Mouse (Mus musculus) ES-E14 (cell line): ENCODE data around the gene Dffb. TPM values are rescaled to one million over a fixed set of nuclear protein-coding genes. Genes with fewer than 3 reads are reported as not detected.

Experiments used
- DNase-seq: peaks from one replicate; pipeline ENCODE4 v3.0.0-alpha.2; 2013; ENCODE audit warnings: low read depth, low spot score
- H3K27ac ChIP-seq: 2 replicates; pipeline ENCODE4 v1.5.1; 2012; ENCODE audit warnings: low read depth, mild to moderate bottlenecking, low read length, moderate library complexity, mixed read lengths; ENCODE audit not compliant: poor library complexity, insufficient read depth, severe bottlenecking
- H3K36me3 ChIP-seq: 2 replicates; pipeline ENCODE4 v1.6.1; 2012; ENCODE audit warnings: mild to moderate bottlenecking, low read length, moderate library complexity, mixed read lengths; ENCODE audit not compliant: control insufficient read depth, poor library complexity, insufficient read depth, severe bottlenecking
- H3K4me1 ChIP-seq, 2 experiments: fragments of 150-350 bp in 1 of 2; sonication (generic) in 1 of 2; 2 replicates each; pipeline ENCODE4 v1.6.1; 2012; ENCODE audit warnings: low read length in 2 of 2, mild to moderate bottlenecking in 1 of 2, mixed read lengths in 1 of 2; ENCODE audit not compliant: control insufficient read depth in 2 of 2, insufficient read depth in 2 of 2, poor library complexity in 1 of 2
- H3K4me3 ChIP-seq, 2 experiments: fragments of 150-350 bp in 1 of 2; sonication (generic) in 1 of 2; 2 replicates each; pipeline ENCODE4 v1.5.1; 2012; ENCODE audit warnings: low read length in 2 of 2, low read depth in 1 of 2, mild to moderate bottlenecking in 1 of 2, mixed read lengths in 1 of 2; ENCODE audit not compliant: insufficient read depth in 1 of 2, poor library complexity in 1 of 2, severe bottlenecking in 1 of 2
- H3K9ac ChIP-seq: 2 replicates; pipeline ENCODE4 v1.6.1; 2012; ENCODE audit warnings: low read depth, mild to moderate bottlenecking, low read length, mixed read lengths; ENCODE audit not compliant: poor library complexity, insufficient read depth, severe bottlenecking
- H3K9me3 ChIP-seq: fragments of 150-350 bp; sonication (generic); 2 replicates; pipeline ENCODE4 v1.6.1; 2012; ENCODE audit warnings: low read depth, mild to moderate bottlenecking, low read length; ENCODE audit not compliant: control insufficient read depth, insufficient read depth
- CHD2 ChIP-seq: IDR thresholded peaks from 2 replicates; pipeline ENCODE4 v1.6.1; 2014; ENCODE audit warnings: mild to moderate bottlenecking, low read depth, low read length, inconsistent platforms
- HCFC1 ChIP-seq: IDR thresholded peaks from 2 replicates; pipeline ENCODE4 v1.6.1; 2012; ENCODE audit warnings: low read length, inconsistent platforms, borderline replicate concordance; ENCODE audit not compliant: insufficient read depth
- MAFK ChIP-seq: IDR thresholded peaks from 2 replicates; pipeline ENCODE4 v1.6.1; 2014; ENCODE audit warnings: mild to moderate bottlenecking, low read depth, low read length, inconsistent platforms; ENCODE audit not compliant: insufficient read depth
- ZC3H11A ChIP-seq: IDR thresholded peaks from 2 replicates; pipeline ENCODE4 v1.6.1; 2012; ENCODE audit warnings: low read depth, mild to moderate bottlenecking, inconsistent platforms, low read length, borderline replicate concordance
- ZNF384 ChIP-seq: IDR thresholded peaks from 2 replicates; pipeline ENCODE4 v1.6.1; 2012; ENCODE audit warnings: low read depth, low read length, inconsistent platforms
- in situ Hi-C, 2 experiments: fragments of 600-800 bp; cut with MboI; formaldehyde crosslinking; loops; one replicate each; pipeline ENCODE4 v1.15.1; 2025; ENCODE audit warnings: low sequenced_read_pairs in 2 of 2, inconsistent platforms in 1 of 2; ENCODE audit not compliant: unreplicated experiment in 2 of 2
- total RNA-seq: library from RNA; depleted of rRNA; stranded (reverse); fragments of 300-350 nt; gene quantifications from 2 replicates; pipeline ENCODE4 v1.2.3, GENCODE M21; 2012

Gene Dffb
- total RNA-seq, 1 experiment: 15.1 TPM

DNA sequence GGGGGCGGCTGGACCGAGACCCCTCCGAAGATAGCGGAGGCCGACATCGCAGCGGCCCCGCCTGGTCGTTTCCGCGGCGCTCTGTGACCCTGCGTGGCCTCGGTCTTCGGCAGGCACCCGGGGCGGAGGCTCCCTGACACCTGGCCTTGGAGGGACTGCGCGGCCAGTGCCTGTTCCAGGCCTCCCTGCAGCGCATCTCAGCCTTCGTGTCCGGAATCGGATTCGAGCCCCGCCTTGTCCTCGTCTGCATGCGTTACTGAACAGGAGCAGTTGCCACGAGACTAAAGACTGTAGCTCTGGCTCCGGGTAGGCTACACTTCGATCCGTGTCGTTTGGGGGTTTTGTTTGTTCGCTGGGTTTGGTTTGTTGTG, 351 bp upstream of the Dffb start:
- DNase-seq: no peak
- in situ Hi-C loops: no loop called here
- Histone ChIP-seq H3K4me1 (no peaks in the 10 kb centered on the region), H3K4me3 (peak overlapping the region; percentile 80 to 97), H3K9me3 (no peaks in the 10 kb centered on the region), H3K9ac (peak overlapping the region; percentile 73), H3K27ac (no peak overlapping the region), H3K36me3 (peaks cover 7% of the 10 kb centered on the region)
- TF ChIP-seq MAFK: no peak
- no peak for TF ChIP-seq ZC3H11A
- TF ChIP-seq HCFC1: no peak
- no peak for TF ChIP-seq CHD2
- TF ChIP-seq ZNF384: no peak

DNA sequence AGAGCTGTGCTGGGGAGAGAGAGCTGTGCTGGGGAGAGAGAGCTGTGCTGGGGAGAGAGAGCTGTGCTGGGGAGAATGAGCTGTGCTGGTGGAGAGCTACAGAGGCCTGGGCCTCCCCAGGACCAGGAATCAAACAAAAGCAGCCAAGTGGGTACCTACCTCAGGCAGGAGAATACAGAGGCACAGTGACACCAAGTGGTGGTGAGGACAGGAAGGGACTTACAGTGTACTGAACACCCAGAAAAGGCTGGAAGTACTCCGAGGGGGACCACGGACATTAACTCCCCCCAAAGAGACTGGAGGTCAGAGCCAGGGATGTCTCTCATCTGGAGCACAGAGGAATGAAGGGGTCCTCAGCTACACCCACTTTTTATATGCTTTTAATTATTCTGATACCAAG, 6.9 kb downstream of the Dffb start:
- no peak for DNase-seq
- no peak overlapping the region for H3K27ac ChIP-seq
- H3K4me3 ChIP-seq: no peak overlapping the region
- peaks cover 16% of the 10 kb centered on the region; the same call in 1 of the 2 replicates for H3K36me3 ChIP-seq
- H3K9me3 ChIP-seq: no peaks in the 10 kb centered on the region
- in situ Hi-C loops: no loop called here
- no peak overlapping the region for H3K9ac ChIP-seq
- TF ChIP-seq HCFC1: no peak
- no peak for TF ChIP-seq CHD2
- no peak for TF ChIP-seq MAFK
- no peak for TF ChIP-seq ZC3H11A
- no peak for TF ChIP-seq ZNF384
- no peaks in the 10 kb centered on the region for H3K4me1 ChIP-seq

DNA sequence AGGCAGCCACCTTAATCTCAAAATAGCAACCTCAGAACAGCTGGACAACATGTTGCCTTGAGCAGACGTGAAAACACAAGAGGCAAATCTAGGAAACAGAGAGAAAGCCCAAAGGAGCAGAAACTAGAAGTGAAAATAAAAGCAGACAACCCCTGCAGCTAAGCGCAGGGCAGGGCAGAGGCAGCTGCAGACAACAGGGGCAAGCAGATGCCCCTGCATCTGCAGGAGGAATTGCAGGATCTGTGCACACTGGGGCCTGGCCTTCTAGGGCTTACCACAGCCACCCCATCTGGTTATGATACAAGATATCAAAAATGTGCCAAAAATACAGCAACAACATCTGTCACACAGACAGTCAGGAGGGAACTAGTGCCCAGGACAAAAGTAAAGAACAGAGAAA, 7.4 kb downstream of the Dffb start:
- DNase-seq: no peak
- Histone ChIP-seq H3K9ac (no peak overlapping the region), H3K4me3 (no peak overlapping the region), H3K27ac (no peak overlapping the region), H3K4me1 (no peaks in the 10 kb centered on the region), H3K36me3 (peaks cover 16% of the 10 kb centered on the region; the same call in 1 of the 2 replicates), H3K9me3 (no peaks in the 10 kb centered on the region)
- no peak for TF ChIP-seq ZNF384
- TF ChIP-seq MAFK: no peak
- TF ChIP-seq CHD2: no peak
- TF ChIP-seq HCFC1: no peak
- TF ChIP-seq ZC3H11A: no peak
- in situ Hi-C loops: no loop called here

DNA sequence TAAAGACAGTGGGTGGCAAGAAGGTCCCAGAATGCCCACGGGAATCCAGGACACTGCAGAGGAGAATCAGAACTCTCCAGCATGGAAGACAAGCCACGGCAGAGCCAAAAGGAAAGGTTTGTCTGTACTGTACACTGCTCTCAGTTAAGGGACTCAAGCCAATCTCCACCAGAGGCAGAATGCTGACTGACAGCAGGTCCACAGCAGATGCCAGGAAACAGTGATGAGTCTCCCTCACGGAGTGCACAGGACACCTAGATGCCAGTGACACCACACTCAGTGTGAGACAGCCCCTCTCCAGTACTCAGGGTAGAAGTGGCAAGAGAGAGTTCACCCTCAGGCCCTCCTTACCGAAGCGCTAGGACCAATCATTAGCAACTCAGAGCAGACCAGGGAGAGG, 8.3 kb downstream of the Dffb start:
- H3K4me1 ChIP-seq: no peaks in the 10 kb centered on the region
- DNase-seq: no peak
- H3K36me3 ChIP-seq: peaks cover 21% of the 10 kb centered on the region
- in situ Hi-C loops: no loop called here
- no peaks in the 10 kb centered on the region for H3K9me3 ChIP-seq
- no peak overlapping the region for H3K4me3 ChIP-seq
- H3K9ac ChIP-seq: no peak overlapping the region
- H3K27ac ChIP-seq: no peak overlapping the region
- TF ChIP-seq ZC3H11A (no peak), ZNF384 (no peak)

DNA sequence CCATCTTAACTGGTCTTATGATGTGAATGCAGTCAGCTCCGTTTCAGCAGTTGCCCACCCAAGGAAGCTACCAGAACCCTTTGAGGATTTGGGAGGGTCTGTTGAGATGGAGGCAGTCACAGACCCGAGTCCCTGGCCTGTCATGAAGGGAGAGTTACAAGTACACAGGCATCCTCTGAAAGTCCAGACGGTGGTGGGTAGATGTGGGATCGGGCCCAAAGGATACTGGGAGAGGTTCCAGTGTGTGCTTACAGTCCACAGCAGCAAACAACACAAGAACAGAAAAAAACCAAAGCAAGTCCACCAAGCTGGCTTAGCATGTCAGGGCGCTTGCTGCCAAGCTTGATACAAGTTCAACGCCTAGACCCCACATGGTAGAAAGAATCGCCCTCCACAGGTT, 12.3 kb downstream of the Dffb start:
- TF ChIP-seq ZC3H11A (no peak), CHD2 (no peak), HCFC1 (no peak), ZNF384 (no peak), MAFK (no peak)
- in situ Hi-C loops: no loop called here
- no peaks in the 10 kb centered on the region for H3K9me3 ChIP-seq
- H3K27ac ChIP-seq: no peak overlapping the region
- no peak for DNase-seq
- peaks cover 41% of the 10 kb centered on the region for H3K36me3 ChIP-seq
- H3K9ac ChIP-seq: no peak overlapping the region
- no peak overlapping the region for H3K4me3 ChIP-seq
- H3K4me1 ChIP-seq: peaks cover 0 to 2% of the 10 kb centered on the region in 2 experiments; a peak in 1 of 4 replicates
